Mouse (Mus musculus) midbrain, embryonic 14.5 days (tissue): ENCODE measurements at regions not wholly inside any gene's neighbourhood (a gene's known extent, or its start where the extent isn't known, plus 50 kb on each side); places are given as distances from the start of the nearest gene placed in this dataset.
A peak's percentile ranks its signal among the peaks of the same experiment; 100 is the strongest.

ENCODE experiments used
- ATAC-seq: fragments of 200-750 bp; cut with Nextera tagmentation; 2 replicates; pipeline ENCODE4 v1.8.0; 2017; ENCODE audit warnings: moderate number of reproducible peaks, moderate library complexity; ENCODE audit not compliant: low FRiP score, low TSS enrichment
- DNase-seq: peaks from one replicate; pipeline ENCODE4 v3.0.0-alpha.2; 2015
- H3K27ac ChIP-seq: fragments of 300-500 bp; sonication (generic); replicated peaks from 2 replicates; pipeline ENCODE4 v1.5.1; 2014; ENCODE audit warnings: mild to moderate bottlenecking, low read depth, low read length, moderate library complexity
- H3K27me3 ChIP-seq: fragments of 300-500 bp; sonication (generic); 2 replicates; pipeline ENCODE4 v1.6.1; 2014; ENCODE audit warnings: low read length, control low read depth, mixed read lengths; ENCODE audit not compliant: control insufficient read depth, insufficient read depth
- H3K36me3 ChIP-seq: fragments of 300-500 bp; sonication (generic); 2 replicates; pipeline ENCODE4 v1.6.1; 2014; ENCODE audit warnings: low read length, control low read depth; ENCODE audit not compliant: control insufficient read depth, insufficient read depth
- H3K4me1 ChIP-seq: fragments of 300-500 bp; sonication (generic); 2 replicates; pipeline ENCODE4 v1.6.1; 2014; ENCODE audit warnings: mild to moderate bottlenecking, antibody characterized with exemption, low read length, control low read depth; ENCODE audit not compliant: control insufficient read depth, insufficient read depth
- H3K4me2 ChIP-seq: fragments of 300-500 bp; sonication (generic); 2 replicates; pipeline ENCODE4 v1.6.1; 2014; ENCODE audit warnings: mild to moderate bottlenecking, low read length, moderate library complexity
- H3K4me3 ChIP-seq: fragments of 300-500 bp; sonication (generic); replicated peaks from 2 replicates; pipeline ENCODE4 v1.5.1; 2014; ENCODE audit warnings: low read depth, low read length
- H3K9ac ChIP-seq: fragments of 300-500 bp; sonication (generic); replicated peaks from 2 replicates; pipeline ENCODE4 v1.6.1; 2014; ENCODE audit warnings: mild to moderate bottlenecking, low read length, moderate library complexity
- H3K9me3 ChIP-seq: fragments of 300-500 bp; sonication (generic); 2 replicates; pipeline ENCODE4 v1.6.1; 2016; ENCODE audit warnings: low read length, control low read depth, mixed read lengths; ENCODE audit not compliant: control insufficient read depth
- WGBS: fragments of 180-500 bp; shearing (Covaris S2); extraction: QIAGEN DNeasy Blood & Tissue Kit; methylation state at CpG from one replicate; pipeline ENCODE4 v1.1.7; 2014; 5-methylcytosine and 5-hydroxymethylcytosine counted together

DNA sequence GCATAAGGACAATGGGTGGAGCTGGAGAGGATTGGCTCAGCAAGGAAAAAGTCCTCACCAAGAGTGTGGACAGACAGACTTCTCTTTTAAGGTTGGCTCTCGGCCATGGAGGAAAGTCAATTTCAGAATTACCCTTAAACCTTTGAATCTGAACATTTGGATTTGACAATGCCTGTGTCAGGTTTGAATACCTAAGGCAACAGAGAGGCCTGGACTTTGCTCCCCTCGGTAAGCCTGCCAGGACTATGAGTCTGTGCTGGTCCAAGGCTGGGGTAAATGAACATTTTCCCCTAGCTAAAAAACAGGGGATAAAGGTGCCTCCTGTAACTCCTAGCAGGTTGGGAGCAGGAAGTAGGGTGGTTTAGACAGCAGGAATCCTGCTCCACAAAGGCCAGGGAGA lies 68.8 kb upstream of the Slc6a6 start:
- Histone ChIP-seq H3K4me3 (no peak overlapping the region), H3K27me3 (no peaks in the 10 kb centered on the region), H3K27ac (no peak overlapping the region), H3K36me3 (no peaks in the 10 kb centered on the region), H3K4me2 (no peak overlapping the region), H3K4me1 (peaks cover 19% of the 10 kb centered on the region), H3K9me3 (0 out of 2 replicates have a peak, but pooled peaks cover 3% of the 10 kb centered on the region), H3K9ac (no peak overlapping the region)
- DNase-seq (no peak), ATAC-seq (no peak)
- 56% methylated on average over 2 of the region's 2 CpGs for whole genome bisulfite sequencing

DNA sequence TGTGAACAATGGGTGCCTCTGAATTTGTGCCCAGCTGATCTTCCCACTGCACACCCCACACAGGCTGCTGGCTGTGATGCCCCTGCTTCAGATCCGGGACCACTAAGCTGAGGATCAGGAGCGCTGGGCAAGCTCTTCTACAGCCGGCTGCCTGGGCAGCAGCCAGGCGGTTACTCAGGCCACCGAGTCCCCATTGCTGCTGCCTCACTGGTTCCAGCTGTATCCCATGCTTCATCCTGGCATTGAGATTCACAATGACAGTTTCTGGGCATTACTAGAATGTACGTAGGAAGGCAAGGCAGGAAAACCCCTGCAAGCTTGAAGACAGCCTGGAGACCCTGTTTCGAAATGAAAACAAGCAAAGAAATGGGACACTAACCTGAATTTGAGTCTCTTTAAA lies 67.3 kb upstream of the Slc6a6 start:
- ATAC-seq (no peak; the same call in 1 of the 2 replicates), DNase-seq (peak; percentile 69)
- H3K4me3 ChIP-seq = peak overlapping the region; percentile 34
- WGBS = 36% methylated on average over 7 of the region's 7 CpGs
- peaks cover 19% of the 10 kb centered on the region for H3K4me1 ChIP-seq
- peak overlapping the region; percentile 68 for H3K4me2 ChIP-seq
- H3K36me3 ChIP-seq = no peaks in the 10 kb centered on the region
- 0 out of 2 replicates have a peak, but pooled peaks cover 3% of the 10 kb centered on the region for H3K9me3 ChIP-seq
- H3K9ac ChIP-seq = peak overlapping the region; percentile 64
- H3K27me3 ChIP-seq = no peaks in the 10 kb centered on the region
- peak overlapping the region; percentile 92 for H3K27ac ChIP-seq

DNA sequence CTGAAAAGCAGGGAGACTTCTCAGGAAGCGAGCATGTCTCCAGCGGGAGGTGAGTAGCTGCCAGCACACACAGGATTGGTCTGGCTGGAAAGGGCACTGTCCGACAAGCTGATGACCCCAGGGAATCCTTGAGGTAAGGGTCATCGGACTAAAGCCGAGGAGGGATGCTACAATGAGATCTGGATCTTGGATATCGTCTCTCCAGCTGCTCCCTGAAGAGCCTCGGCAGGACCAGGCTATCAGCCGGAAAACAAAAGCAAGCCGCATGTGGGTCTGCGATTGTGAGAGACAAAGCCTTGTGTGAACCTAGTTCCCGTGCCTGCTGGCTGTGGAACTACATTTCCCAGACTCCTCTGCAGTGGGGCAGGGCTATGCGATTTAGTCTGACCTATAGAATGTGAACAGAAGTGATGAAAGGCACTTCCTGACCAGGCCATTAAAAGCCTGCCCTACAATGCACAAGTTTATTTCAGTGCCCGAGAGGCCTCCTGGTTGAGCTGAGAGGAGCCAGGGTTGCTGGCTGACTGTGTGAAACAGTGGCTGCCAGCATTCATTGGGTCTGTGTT lies 66.7 kb upstream of the Slc6a6 start:
- H3K4me3 ChIP-seq = peak overlapping the region; percentile 34
- DNase-seq (peak; percentile 94), ATAC-seq (peak; percentile 94)
- no peaks in the 10 kb centered on the region for H3K27me3 ChIP-seq
- H3K4me1 ChIP-seq = peaks cover 19% of the 10 kb centered on the region
- WGBS = 1% methylated on average over 13 of the region's 13 CpGs
- H3K27ac ChIP-seq = peak overlapping the region; percentile 92
- peak overlapping the region; percentile 68 for H3K4me2 ChIP-seq
- peak overlapping the region; percentile 64 for H3K9ac ChIP-seq
- no peaks in the 10 kb centered on the region for H3K36me3 ChIP-seq
- H3K9me3 ChIP-seq = 0 out of 2 replicates have a peak, but pooled peaks cover 3% of the 10 kb centered on the region

DNA sequence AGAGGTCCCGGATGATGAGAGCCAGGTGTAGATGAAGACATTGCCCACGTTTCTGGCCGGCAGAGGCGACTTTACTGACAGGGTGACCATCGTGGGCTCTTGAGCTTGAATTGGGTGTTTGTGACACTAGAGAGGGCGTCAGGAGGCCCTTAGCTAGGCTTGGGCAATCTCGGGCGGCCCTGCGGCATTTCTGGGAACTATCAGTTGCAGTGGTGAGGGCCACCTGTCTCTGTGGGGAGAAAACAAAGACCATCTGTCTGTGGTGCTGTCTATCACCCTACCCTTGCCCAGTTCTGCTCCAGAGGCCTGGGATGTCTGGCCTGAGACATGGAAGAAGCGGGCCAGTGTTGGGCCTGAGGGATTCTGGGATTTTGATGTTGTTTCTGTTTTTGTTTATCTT lies 66.2 kb upstream of the Slc6a6 start:
- DNase-seq (no peak), ATAC-seq (no peak; the same call in 1 of the 2 replicates)
- H3K4me1 ChIP-seq = peaks cover 19% of the 10 kb centered on the region
- no peak overlapping the region for H3K9ac ChIP-seq
- no peak overlapping the region for H3K4me3 ChIP-seq
- no peaks in the 10 kb centered on the region for H3K27me3 ChIP-seq
- H3K9me3 ChIP-seq = 0 out of 2 replicates have a peak, but pooled peaks cover 3% of the 10 kb centered on the region
- peak overlapping the region; percentile 92 for H3K27ac ChIP-seq
- H3K4me2 ChIP-seq = peak overlapping the region; percentile 68
- no peaks in the 10 kb centered on the region for H3K36me3 ChIP-seq
- WGBS = 78% methylated on average over 10 of the region's 10 CpGs

DNA sequence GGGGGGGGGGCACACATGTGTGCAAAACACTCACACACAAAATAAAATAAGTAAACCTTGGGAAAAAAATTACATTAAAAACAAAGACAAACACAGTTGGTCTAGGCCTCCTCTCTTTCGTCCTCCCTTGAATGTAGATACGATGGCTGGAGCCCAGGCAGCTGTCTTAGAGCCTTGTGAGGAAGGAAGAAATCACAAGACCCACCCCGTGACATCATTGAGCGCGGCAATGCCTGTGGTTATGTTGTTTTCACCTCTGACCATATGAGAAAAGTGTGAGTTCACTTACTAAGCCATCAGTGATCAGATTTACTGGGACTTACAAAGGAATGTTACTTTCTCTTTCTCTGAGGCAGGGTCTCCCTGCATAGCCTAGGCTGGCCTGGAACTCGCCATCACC lies 64.8 kb upstream of the Slc6a6 start:
- H3K4me1 ChIP-seq = peaks cover 19% of the 10 kb centered on the region
- no peak overlapping the region for H3K9ac ChIP-seq
- WGBS = 93% methylated on average over 6 of the region's 6 CpGs
- DNase-seq = no peak
- H3K9me3 ChIP-seq = no peaks in the 10 kb centered on the region
- H3K4me3 ChIP-seq = no peak overlapping the region
- no peaks in the 10 kb centered on the region for H3K36me3 ChIP-seq
- no peak overlapping the region for H3K4me2 ChIP-seq
- ATAC-seq = no peak
- no peak overlapping the region for H3K27ac ChIP-seq
- no peaks in the 10 kb centered on the region for H3K27me3 ChIP-seq

DNA sequence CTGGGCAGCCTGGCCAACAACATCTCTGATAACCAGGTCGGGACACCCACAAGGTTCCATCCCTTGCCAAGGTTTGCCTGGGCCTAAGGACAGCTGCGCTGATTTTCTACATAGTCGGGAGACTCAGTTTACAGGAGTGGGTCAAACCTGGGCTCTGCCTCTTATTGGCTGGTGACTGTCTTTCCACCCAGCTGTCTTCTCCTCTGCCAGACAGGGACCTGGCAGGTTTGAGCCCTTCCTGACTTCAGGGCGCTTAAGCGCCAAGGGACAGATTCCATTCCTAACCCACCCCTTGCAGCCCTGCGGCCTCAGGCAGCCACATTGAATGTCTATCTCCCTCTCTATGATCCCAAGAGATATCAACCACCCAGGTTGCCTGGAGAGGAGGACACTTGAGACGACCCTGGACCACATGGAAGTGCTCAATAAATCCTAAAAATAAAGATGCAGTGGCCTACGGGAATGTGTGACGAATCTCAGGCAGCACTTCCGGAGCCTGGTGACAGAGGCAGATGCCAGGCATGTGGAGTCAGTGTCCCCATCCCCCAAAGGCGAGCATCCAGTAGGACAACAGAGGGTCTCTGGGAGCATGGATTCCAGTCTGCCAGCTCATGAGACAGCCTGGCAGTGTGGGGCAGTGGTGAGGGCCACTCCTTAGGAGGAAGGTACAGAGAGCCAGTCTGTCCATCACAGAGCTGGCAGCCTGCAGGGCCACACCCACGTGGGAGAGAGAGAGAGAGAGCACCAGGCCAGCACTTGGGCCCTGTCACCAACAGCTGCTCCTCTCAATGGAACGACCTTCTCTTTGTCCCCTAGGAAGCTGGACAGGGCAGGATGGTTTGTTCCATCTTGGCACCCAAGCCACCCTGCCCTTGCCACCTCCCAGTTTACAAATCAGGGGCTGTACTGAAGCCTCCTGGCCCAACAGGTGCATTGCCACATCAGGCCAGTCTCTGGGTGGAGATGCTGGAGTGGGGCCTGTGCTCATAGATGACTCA lies 63.8 kb upstream of the Slc6a6 start:
- no peaks in the 10 kb centered on the region for H3K9me3 ChIP-seq
- H3K4me2 ChIP-seq = no peak overlapping the region
- H3K4me1 ChIP-seq = peaks cover 19% of the 10 kb centered on the region
- H3K27me3 ChIP-seq = no peaks in the 10 kb centered on the region
- H3K27ac ChIP-seq = no peak overlapping the region
- no peak overlapping the region for H3K9ac ChIP-seq
- WGBS = 80% methylated on average over 13 of the region's 13 CpGs
- no peak overlapping the region for H3K4me3 ChIP-seq
- ATAC-seq (no peak), DNase-seq (no peak)
- no peaks in the 10 kb centered on the region for H3K36me3 ChIP-seq

DNA sequence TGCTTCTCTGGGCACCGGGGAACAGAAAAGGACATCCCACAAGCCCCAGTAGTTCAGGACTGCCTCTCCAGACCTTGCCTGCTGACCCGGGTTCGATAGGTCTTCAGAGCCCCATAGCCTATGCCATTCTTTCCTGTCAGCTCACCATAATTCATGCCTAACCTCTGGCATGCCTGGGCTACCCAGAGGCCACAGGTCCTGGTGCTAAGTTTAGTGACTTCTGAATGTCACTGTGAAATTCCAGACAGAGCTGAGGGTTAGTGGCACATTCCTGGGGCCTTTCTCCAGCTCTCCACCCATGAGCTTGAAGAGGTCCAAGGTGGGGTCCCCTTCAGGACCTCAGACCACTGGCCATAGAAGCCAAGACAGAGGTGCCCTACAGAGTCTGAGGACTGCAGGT lies 62.4 kb upstream of the Slc6a6 start:
- H3K27ac ChIP-seq = no peak overlapping the region
- peaks cover 9% of the 10 kb centered on the region for H3K4me1 ChIP-seq
- 93% methylated on average over 3 of the region's 3 CpGs for WGBS
- H3K4me2 ChIP-seq = no peak overlapping the region
- H3K4me3 ChIP-seq = no peak overlapping the region
- H3K9ac ChIP-seq = no peak overlapping the region
- no peaks in the 10 kb centered on the region for H3K36me3 ChIP-seq
- no peaks in the 10 kb centered on the region for H3K9me3 ChIP-seq
- ATAC-seq = no peak
- no peaks in the 10 kb centered on the region for H3K27me3 ChIP-seq
- no peak for DNase-seq

DNA sequence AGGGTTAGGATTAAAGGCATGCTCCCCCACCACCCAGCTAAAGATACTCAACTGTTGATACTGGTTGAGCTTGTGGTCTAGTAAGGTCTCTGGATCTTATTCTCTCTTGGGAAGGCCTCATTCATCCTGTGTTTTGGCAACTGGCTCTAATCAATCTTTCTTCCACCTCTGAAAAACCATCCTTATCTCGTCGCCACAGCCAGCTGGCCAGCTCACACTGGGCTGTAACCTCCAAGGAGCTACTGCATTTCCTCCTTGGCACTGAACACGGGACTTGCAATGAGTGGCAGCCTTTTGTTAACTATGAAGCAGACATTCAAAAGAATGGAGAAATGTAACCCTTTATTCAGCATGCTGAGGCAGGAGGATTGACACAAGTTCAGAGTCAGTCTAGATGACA lies 61.4 kb upstream of the Slc6a6 start:
- no peak overlapping the region for H3K9ac ChIP-seq
- peaks cover 3% of the 10 kb centered on the region; the same call in 1 of the 2 replicates for H3K4me1 ChIP-seq
- H3K27ac ChIP-seq = no peak overlapping the region
- no peak overlapping the region for H3K4me3 ChIP-seq
- ATAC-seq (no peak), DNase-seq (no peak)
- no peaks in the 10 kb centered on the region for H3K9me3 ChIP-seq
- no peaks in the 10 kb centered on the region for H3K27me3 ChIP-seq
- H3K36me3 ChIP-seq = no peaks in the 10 kb centered on the region
- H3K4me2 ChIP-seq = no peak overlapping the region
- 80% methylated on average over 3 of the region's 3 CpGs for WGBS
